Mouse (Mus musculus) MEL (cell line): Measurements from ENCODE around the gene Poc1b. TPM values are rescaled to one million over a fixed set of nuclear protein-coding genes. Genes with fewer than 3 reads are reported as not detected.

Experiments
- DNase-seq: peaks from one replicate; pipeline ENCODE4 v3.0.0; 2011; ENCODE audit warnings: low read depth, low spot score
- H3K27ac ChIP-seq: 2 replicates; pipeline ENCODE4 v1.5.1; 2012; ENCODE audit warnings: low read depth, mild to moderate bottlenecking, control low read depth, low read length, moderate library complexity; ENCODE audit not compliant: control insufficient read depth
- H3K27me3 ChIP-seq, 2 experiments: fragments of 150-350 bp in 1 of 2; sonication (generic) in 1 of 2; 2 replicates each; pipeline ENCODE4 v1.6.1; 2012; ENCODE audit warnings: low read length in 2 of 2, mild to moderate bottlenecking in 2 of 2, improper control_type of control experiment in 1 of 2, moderate library complexity in 1 of 2; ENCODE audit not compliant: insufficient read depth in 2 of 2, control insufficient read depth in 1 of 2
- H3K36me3 ChIP-seq, 2 experiments: 2 replicates each; pipeline ENCODE4 v1.6.1; 2012 to 2014; ENCODE audit warnings: low read length in 2 of 2, improper control_type of control experiment in 1 of 2, inconsistent platforms in 1 of 2, mild to moderate bottlenecking in 1 of 2; ENCODE audit not compliant: insufficient read depth in 2 of 2, control insufficient read depth in 1 of 2
- H3K4me1 ChIP-seq, 2 experiments: fragments of 150-350 bp in 1 of 2; sonication (generic) in 1 of 2; 2 replicates each; pipeline ENCODE4 v1.6.1; 2012; ENCODE audit warnings: low read length in 2 of 2, improper control_type of control experiment in 1 of 2, mild to moderate bottlenecking in 1 of 2; ENCODE audit not compliant: insufficient read depth in 2 of 2, control insufficient read depth in 1 of 2
- H3K4me3 ChIP-seq, 2 experiments: fragments of 150-350 bp in 1 of 2; sonication (generic) in 1 of 2; 2 replicates each; pipeline ENCODE4 v1.5.1; 2012; ENCODE audit warnings: low read depth in 2 of 2, low read length in 2 of 2, mild to moderate bottlenecking in 2 of 2, moderate library complexity in 2 of 2, control low read depth in 1 of 2, improper control_type of control experiment in 1 of 2; ENCODE audit not compliant: control insufficient read depth in 1 of 2, insufficient read depth in 1 of 2
- H3K79me2 ChIP-seq: 2 replicates; pipeline ENCODE4 v1.6.1; 2012; ENCODE audit warnings: mild to moderate bottlenecking, low read length, moderate library complexity; ENCODE audit not compliant: control insufficient read depth, poor library complexity, insufficient read depth
- H3K9ac ChIP-seq: 2 replicates; pipeline ENCODE4 v1.6.1; 2012; ENCODE audit warnings: low read depth, mild to moderate bottlenecking, control low read depth, low read length, moderate library complexity; ENCODE audit not compliant: control insufficient read depth, poor library complexity, severe bottlenecking
- H3K9me3 ChIP-seq: fragments of 150-350 bp; sonication (generic); replicated peaks from 2 replicates; pipeline ENCODE4 v1.6.1; 2012; ENCODE audit warnings: mild to moderate bottlenecking, low read length, improper control_type of control experiment, moderate library complexity; ENCODE audit not compliant: insufficient read depth
- CHD1 ChIP-seq: IDR thresholded peaks from 2 replicates; pipeline ENCODE4 v1.6.1; 2012; ENCODE audit warnings: low read depth, mild to moderate bottlenecking, inconsistent platforms, low read length, improper control_type of control experiment
- ELF1 ChIP-seq: IDR thresholded peaks from 2 replicates; pipeline ENCODE4 v1.6.1; 2014; ENCODE audit warnings: low read depth, mild to moderate bottlenecking, inconsistent platforms, low read length, improper control_type of control experiment, moderate library complexity
- GABPA ChIP-seq: IDR thresholded peaks from 2 replicates; pipeline ENCODE4 v1.6.1; 2012; ENCODE audit warnings: low read depth, mild to moderate bottlenecking, inconsistent platforms, low read length, improper control_type of control experiment, moderate library complexity
- GATA1 ChIP-seq: IDR thresholded peaks from 2 replicates; pipeline ENCODE4 v1.6.1; 2011; ENCODE audit warnings: low read depth, low read length, improper control_type of control experiment
- MAFK ChIP-seq: IDR thresholded peaks from 2 replicates; pipeline ENCODE4 v1.6.1; 2011; ENCODE audit warnings: low read depth, mild to moderate bottlenecking, low read length, improper control_type of control experiment, borderline replicate concordance
- MAX ChIP-seq: IDR thresholded peaks from 2 replicates; pipeline ENCODE4 v1.6.1; 2011; ENCODE audit warnings: low read length, improper control_type of control experiment
- MAZ ChIP-seq: IDR thresholded peaks from 2 replicates; pipeline ENCODE4 v1.6.1; 2012; ENCODE audit warnings: low read depth, mild to moderate bottlenecking, inconsistent platforms, low read length, improper control_type of control experiment
- MEF2A ChIP-seq: IDR thresholded peaks from 2 replicates; pipeline ENCODE4 v1.6.1; 2014; ENCODE audit warnings: low read depth, mild to moderate bottlenecking, inconsistent platforms, low read length, improper control_type of control experiment; ENCODE audit not compliant: poor library complexity, insufficient replicate concordance, severe bottlenecking; ENCODE audit errors: extremely low read depth
- MXI1 ChIP-seq: IDR thresholded peaks from 2 replicates; pipeline ENCODE4 v1.6.1; 2011; ENCODE audit warnings: mild to moderate bottlenecking, low read depth, low read length, improper control_type of control experiment
- NELFE ChIP-seq: IDR thresholded peaks from 2 replicates; pipeline ENCODE4 v1.6.1; 2011; ENCODE audit warnings: low read depth, low read length, improper control_type of control experiment
- NRF1 ChIP-seq: IDR thresholded peaks from 2 replicates; pipeline ENCODE4 v1.6.1; 2014; ENCODE audit warnings: low read depth, mild to moderate bottlenecking, inconsistent platforms, low read length, improper control_type of control experiment, moderate library complexity; ENCODE audit not compliant: poor library complexity, insufficient read depth, severe bottlenecking
- POLR2A ChIP-seq, 2 experiments: IDR thresholded peaks; 2 replicates each; pipeline ENCODE4 v1.6.1; 2011 to 2012; ENCODE audit warnings: low read length in 2 of 2, mild to moderate bottlenecking in 2 of 2, control low read depth in 1 of 2, improper control_type of control experiment in 1 of 2, low read depth in 1 of 2, moderate library complexity in 1 of 2; ENCODE audit not compliant: control insufficient read depth in 1 of 2, insufficient read depth in 1 of 2, poor library complexity in 1 of 2
- POLR2AphosphoS5 ChIP-seq: IDR thresholded peaks from 2 replicates; pipeline ENCODE4 v1.6.1; 2012; ENCODE audit warnings: low read depth, borderline replicate concordance, mild to moderate bottlenecking, inconsistent platforms, low read length, moderate library complexity, mixed read lengths
- RAD21 ChIP-seq: IDR thresholded peaks from 2 replicates; pipeline ENCODE4 v1.6.1; 2011; ENCODE audit warnings: mild to moderate bottlenecking, low read depth, low read length, improper control_type of control experiment
- SIN3A ChIP-seq: IDR thresholded peaks from 2 replicates; pipeline ENCODE4 v1.6.1; 2012; ENCODE audit warnings: low read length, improper control_type of control experiment, inconsistent platforms
- TAL1 ChIP-seq: IDR thresholded peaks from 2 replicates; pipeline ENCODE4 v1.6.1; 2012; ENCODE audit warnings: mild to moderate bottlenecking, inconsistent platforms, low read length, moderate library complexity, mixed read lengths
- USF2 ChIP-seq, 2 experiments: IDR thresholded peaks; 2 replicates each; pipeline ENCODE4 v1.6.1; 2011 to 2012; ENCODE audit warnings: improper control_type of control experiment in 2 of 2, low read length in 2 of 2, borderline replicate concordance in 1 of 2, inconsistent platforms in 1 of 2, low read depth in 1 of 2, mild to moderate bottlenecking in 1 of 2; ENCODE audit not compliant: insufficient read depth in 1 of 2
- ZMIZ1 ChIP-seq: IDR thresholded peaks from 2 replicates; pipeline ENCODE4 v1.6.1; 2012; ENCODE audit warnings: low read depth, mild to moderate bottlenecking, inconsistent platforms, low read length, improper control_type of control experiment, moderate library complexity
- polyA plus RNA-seq, 2 experiments: library from polyadenylated mRNA; stranded (reverse) in 1 of 2; unstranded in 1 of 2; fragments of >175 nt in 1 of 2; fragments of >200 nt in 1 of 2; gene quantifications; 2 replicates each; pipeline versions ENCODE4 v1.2.1 to v1.2.4; 2012; ENCODE audit warnings: low replicate concordance in 2 of 2, low read depth in 1 of 2; ENCODE audit not compliant: insufficient read length in 2 of 2, insufficient read depth in 1 of 2, missing spikeins in 1 of 2
- total RNA-seq: library from RNA; depleted of rRNA; stranded (reverse); fragments of 300-350 nt; gene quantifications from 2 replicates; pipeline ENCODE4 v1.2.3, GENCODE M21; 2012

The Poc1b gene
- total and polyA plus RNA-seq, 3 experiments, result 3.3 to 15.3 TPM; not detected in 1

GRCm38 (mm10) chr10:99209146-99209800, 102.4 kb downstream of the Poc1b start:
- TF ChIP-seq GATA1 (no peak), MEF2A (no peak), TAL1 (no peak), MAFK (no peak), NRF1 (no peak), MAZ (no peak), MAX (no peak), SIN3A (no peak), ELF1 (no peak), NELFE (no peak), RAD21 (no peak), POLR2AphosphoS5 (no peak)
- H3K27ac ChIP-seq, result no peak overlapping the region
- no peaks in the 10 kb centered on the region for H3K4me1 ChIP-seq
- H3K9ac ChIP-seq, result no peak overlapping the region
- DNase-seq, result no peak
- H3K36me3 ChIP-seq, result no peaks in the 10 kb centered on the region
- H3K27me3 ChIP-seq, result no peaks in the 10 kb centered on the region
- H3K9me3 ChIP-seq, result no peaks in the 10 kb centered on the region
- H3K79me2 ChIP-seq, result no peaks in the 10 kb centered on the region
- no peak overlapping the region for H3K4me3 ChIP-seq

GRCm38 (mm10) chr10:99211021-99211420, 104.2 kb downstream of the Poc1b start:
- Histone ChIP-seq H3K79me2 (no peaks in the 10 kb centered on the region), H3K27ac (no peak overlapping the region), H3K9ac (no peak overlapping the region), H3K36me3 (no peaks in the 10 kb centered on the region), H3K9me3 (no peaks in the 10 kb centered on the region), H3K4me3 (no peak overlapping the region), H3K4me1 (no peaks in the 10 kb centered on the region), H3K27me3 (no peaks in the 10 kb centered on the region; a peak in 1 of 4 replicates)
- TF ChIP-seq TAL1 (no peak), POLR2AphosphoS5 (no peak), MAZ (no peak), USF2 (IDR thresholded peaks at IDR 0.05; ENCODE audit: borderline replicate concordance in 1 of 2, insufficient read depth in 1 of 2, low read depth in 1 of 2, low read length in 2 of 2) (no peak), POLR2A (IDR thresholded peaks at IDR 0.05; ENCODE audit: control insufficient read depth in 1 of 2, insufficient read depth in 1 of 2, low read depth in 1 of 2, low read length in 2 of 2, poor library complexity in 1 of 2) (no peak), CHD1 (no peak), GABPA (no peak), NELFE (no peak), MXI1 (no peak), ZMIZ1 (no peak)
- no peak for DNase-seq
